Mouse (Mus musculus): Measurements from ENCODE around the gene Zfp367. TPM values are rescaled to one million over a fixed set of nuclear protein-coding genes. Genes with fewer than 3 reads are reported as not detected.

Gene Zfp367
- polyA plus RNA-seq, 1 experiment: 7.1 TPM

GRCm38 (mm10) chr13:64162626-64163025, 9.6 kb upstream of the Zfp367 start:
- Histone ChIP-seq H3K79me2 (ENCODE audit: control insufficient read depth, insufficient read depth) (peaks cover 24% of the 10 kb centered on the region), H3K4me3 (ENCODE audit: insufficient read depth, poor library complexity, severe bottlenecking) (peak overlapping the region; percentile 63), H3K79me3 (ENCODE audit: low read depth) (peaks cover 11% of the 10 kb centered on the region), H3ac (ENCODE audit: control insufficient read depth, insufficient read length, low read depth) (peak overlapping the region; percentile 91), H3K36me3 (ENCODE audit: control insufficient read depth, insufficient read depth) (no peaks in the 10 kb centered on the region), H3K27me3 (ENCODE audit: control insufficient read depth, insufficient read depth, insufficient read length) (no peaks in the 10 kb centered on the region)
- TF ChIP-seq MYOD1 (IDR thresholded peaks at IDR 0.05; ENCODE audit: control insufficient read depth, insufficient read length, low read depth): peak; percentile 9
- TF ChIP-seq MAX (IDR thresholded peaks at IDR 0.05): no peak

- Histone ChIP-seq H3K79me3 (ENCODE audit: low read depth) (peaks cover 11% of the 10 kb centered on the region), H3K27me3 (ENCODE audit: control insufficient read depth, insufficient read depth, insufficient read length) (no peaks in the 10 kb centered on the region), H3K4me3 (ENCODE audit: insufficient read depth, poor library complexity, severe bottlenecking) (peak overlapping the region; percentile 63), H3K79me2 (ENCODE audit: control insufficient read depth, insufficient read depth) (peaks cover 24% of the 10 kb centered on the region), H3K36me3 (ENCODE audit: control insufficient read depth, insufficient read depth) (no peaks in the 10 kb centered on the region), H3ac (ENCODE audit: control insufficient read depth, insufficient read length, low read depth) (peak overlapping the region; percentile 91)
- TF ChIP-seq CTCF (IDR thresholded peaks at IDR 0.05; ENCODE audit: control insufficient read depth, insufficient read depth, insufficient read length) (no peak), USF1 (IDR thresholded peaks at IDR 0.05; ENCODE audit: low read depth) (no peak), MYOG (IDR thresholded peaks at IDR 0.05; ENCODE audit: control insufficient read depth, extremely low read depth, insufficient read length) (no peak), FOSL1 (IDR thresholded peaks at IDR 0.05; ENCODE audit: insufficient read depth, low read length, poor library complexity, severe bottlenecking) (no peak), CEBPB (IDR thresholded peaks at IDR 0.05; ENCODE audit: low read depth) (no peak), MYOD1 (IDR thresholded peaks at IDR 0.05; ENCODE audit: control insufficient read depth, insufficient read length, low read depth) (no peak), MAX (IDR thresholded peaks at IDR 0.05) (peak; percentile 41)
Measured at GRCm38 (mm10) chr13:64161916-64162611, 9.1 kb upstream of the Zfp367 start.

- peaks cover 24% of the 10 kb centered on the region for H3K79me2 ChIP-seq (ENCODE audit: control insufficient read depth, insufficient read depth)
- H3ac ChIP-seq (ENCODE audit: control insufficient read depth, insufficient read length, low read depth): peak within 1 kb of the TSS; percentile 91
- H3K27me3 ChIP-seq (ENCODE audit: control insufficient read depth, insufficient read depth, insufficient read length): no peaks in the 10 kb centered on the region
- H3K4me3 ChIP-seq (ENCODE audit: insufficient read depth, poor library complexity, severe bottlenecking): peak within 1 kb of the TSS; percentile 63
- peaks cover 11% of the 10 kb centered on the region for H3K79me3 ChIP-seq (ENCODE audit: low read depth)
- H3K36me3 ChIP-seq (ENCODE audit: control insufficient read depth, insufficient read depth): no peaks in the 10 kb centered on the region
- TF ChIP-seq FOSL1 (IDR thresholded peaks at IDR 0.05; ENCODE audit: insufficient read depth, low read length, poor library complexity, severe bottlenecking) (no peak), CTCF (IDR thresholded peaks at IDR 0.05; ENCODE audit: control insufficient read depth, insufficient read depth, insufficient read length) (no peak), MAX (IDR thresholded peaks at IDR 0.05) (no peak), CEBPB (IDR thresholded peaks at IDR 0.05; ENCODE audit: low read depth) (no peak), MYOD1 (IDR thresholded peaks at IDR 0.05; ENCODE audit: control insufficient read depth, insufficient read length, low read depth) (no peak), MYOG (IDR thresholded peaks at IDR 0.05; ENCODE audit: control insufficient read depth, extremely low read depth, insufficient read length) (no peak), USF1 (IDR thresholded peaks at IDR 0.05; ENCODE audit: low read depth) (no peak)
Measured at GRCm38 (mm10) chr13:64161548-64161915, 8.5 kb upstream of the Zfp367 start, which contains the start of gene Habp4. Gene Habp4 (plus strand): TSS chr13:64161824.

GRCm38 (mm10) chr13:64156966-64157365, 4.0 kb upstream of the Zfp367 start:
- no peaks in the 10 kb centered on the region for H3K36me3 ChIP-seq (ENCODE audit: control insufficient read depth, insufficient read depth)
- TF ChIP-seq CEBPB (IDR thresholded peaks at IDR 0.05; ENCODE audit: low read depth): no peak
- H3K79me3 ChIP-seq (ENCODE audit: low read depth): peaks cover 3% of the 10 kb centered on the region
- no peak overlapping the region for H3ac ChIP-seq (ENCODE audit: control insufficient read depth, insufficient read length, low read depth)
- peaks cover 7% of the 10 kb centered on the region for H3K79me2 ChIP-seq (ENCODE audit: control insufficient read depth, insufficient read depth)
- no peaks in the 10 kb centered on the region for H3K27me3 ChIP-seq (ENCODE audit: control insufficient read depth, insufficient read depth, insufficient read length)
- no peak overlapping the region for H3K4me3 ChIP-seq (ENCODE audit: insufficient read depth, poor library complexity, severe bottlenecking)

GRCm38 (mm10) chr13:64155171-64155571, 2.2 kb upstream of the Zfp367 start:
- Histone ChIP-seq H3ac (ENCODE audit: control insufficient read depth, insufficient read length, low read depth) (no peak overlapping the region), H3K27me3 (ENCODE audit: control insufficient read depth, insufficient read depth, insufficient read length) (no peaks in the 10 kb centered on the region), H3K79me3 (ENCODE audit: low read depth) (peaks cover 21% of the 10 kb centered on the region), H3K4me3 (ENCODE audit: insufficient read depth, poor library complexity, severe bottlenecking) (no peak overlapping the region), H3K79me2 (ENCODE audit: control insufficient read depth, insufficient read depth) (peaks cover 25% of the 10 kb centered on the region), H3K36me3 (ENCODE audit: control insufficient read depth, insufficient read depth) (no peaks in the 10 kb centered on the region)
- no peak for TF ChIP-seq MYOG (IDR thresholded peaks at IDR 0.05; ENCODE audit: control insufficient read depth, extremely low read depth, insufficient read length)
- TF ChIP-seq MAX (IDR thresholded peaks at IDR 0.05): no peak

- Histone ChIP-seq H3K36me3 (ENCODE audit: control insufficient read depth, insufficient read depth) (no peaks in the 10 kb centered on the region), H3K4me3 (ENCODE audit: insufficient read depth, poor library complexity, severe bottlenecking) (no peak overlapping the region), H3K27me3 (ENCODE audit: control insufficient read depth, insufficient read depth, insufficient read length) (no peaks in the 10 kb centered on the region), H3K79me3 (ENCODE audit: low read depth) (peaks cover 26% of the 10 kb centered on the region), H3K79me2 (ENCODE audit: control insufficient read depth, insufficient read depth) (peaks cover 30% of the 10 kb centered on the region), H3ac (ENCODE audit: control insufficient read depth, insufficient read length, low read depth) (no peak overlapping the region)
- no peak for TF ChIP-seq CTCF (IDR thresholded peaks at IDR 0.05; ENCODE audit: control insufficient read depth, insufficient read depth, insufficient read length)
- TF ChIP-seq FOSL1 (IDR thresholded peaks at IDR 0.05; ENCODE audit: insufficient read depth, low read length, poor library complexity, severe bottlenecking): no peak
- no peak for TF ChIP-seq MYOG (IDR thresholded peaks at IDR 0.05; ENCODE audit: control insufficient read depth, extremely low read depth, insufficient read length)
- no peak for TF ChIP-seq CEBPB (IDR thresholded peaks at IDR 0.05; ENCODE audit: low read depth)
- no peak for TF ChIP-seq MYOD1 (IDR thresholded peaks at IDR 0.05; ENCODE audit: control insufficient read depth, insufficient read length, low read depth)
- TF ChIP-seq MAX (IDR thresholded peaks at IDR 0.05): no peak
- no peak for TF ChIP-seq USF1 (IDR thresholded peaks at IDR 0.05; ENCODE audit: low read depth)
Measured at GRCm38 (mm10) chr13:64154651-64155050, 1.6 kb upstream of the Zfp367 start.
